Mouse (Mus musculus) megakaryocyte, embryonic 14.5 days (primary cell): Measurements from ENCODE around the gene Ndel1. TPM values are rescaled to one million over a fixed set of nuclear protein-coding genes. Genes with fewer than 3 reads are reported as not detected.

Experiments
- H3K27me3 ChIP-seq: replicated peaks from 2 replicates; pipeline ENCODE3; 2012; ENCODE audit warnings: inconsistent platforms
- H3K36me3 ChIP-seq: replicated peaks from 2 replicates; pipeline ENCODE3; 2012; ENCODE audit warnings: low read length, inconsistent platforms, mixed read lengths
- H3K4me1 ChIP-seq: 2 replicates; pipeline ENCODE4 v1.6.1; 2012; ENCODE audit warnings: inconsistent platforms
- H3K4me3 ChIP-seq: replicated peaks from 2 replicates; pipeline ENCODE3; 2012; ENCODE audit warnings: moderate library complexity, mild to moderate bottlenecking, inconsistent platforms
- H3K9me3 ChIP-seq: 2 replicates; pipeline ENCODE4 v1.6.1; 2012; ENCODE audit warnings: inconsistent platforms
- FLI1 ChIP-seq: IDR thresholded peaks from 2 replicates; pipeline ENCODE4 v1.6.1; 2012; ENCODE audit warnings: low read length, inconsistent platforms, mixed read lengths
- GATA1 ChIP-seq: IDR thresholded peaks from 3 replicates; pipeline ENCODE4 v1.6.1; 2012; ENCODE audit warnings: mixed read lengths, low read length, inconsistent platforms, borderline replicate concordance
- polyA plus RNA-seq: library from polyadenylated mRNA; stranded (reverse); fragments of >175 nt; gene quantifications from 2 replicates; pipeline ENCODE4 v1.2.3, GENCODE M21; 2012; ENCODE audit warnings: low replicate concordance; ENCODE audit not compliant: insufficient read depth

The Ndel1 gene
- polyA plus RNA-seq, 1 experiment = 38.9 TPM

GRCm38 (mm10) chr11:68882107-68882506 lies 10.4 kb upstream of the Ndel1 start:
- peaks cover 9% of the 10 kb centered on the region for H3K4me1 ChIP-seq
- TF ChIP-seq FLI1 (no peak), GATA1 (no peak)
- no peak overlapping the region for H3K4me3 ChIP-seq

GRCm38 (mm10) chr11:68878811-68879210 lies 7.2 kb upstream of the Ndel1 start:
- H3K4me3 ChIP-seq = no peak overlapping the region
- peaks cover 16% of the 10 kb centered on the region for H3K27me3 ChIP-seq
- H3K36me3 ChIP-seq = no peaks in the 10 kb centered on the region
- H3K9me3 ChIP-seq = no peaks in the 10 kb centered on the region
- TF ChIP-seq FLI1 = no peak
- no peak for TF ChIP-seq GATA1
- H3K4me1 ChIP-seq = peaks cover 6% of the 10 kb centered on the region

More at GRCm38 (mm10) chr11:68882107-68882506, 10.4 kb upstream of the Ndel1 start:
- no peaks in the 10 kb centered on the region for H3K36me3 ChIP-seq
- no peaks in the 10 kb centered on the region for H3K9me3 ChIP-seq
- H3K27me3 ChIP-seq = peaks cover 19% of the 10 kb centered on the region

GRCm38 (mm10) chr11:68874841-68875240 lies 3.2 kb upstream of the Ndel1 start:
- no peaks in the 10 kb centered on the region for H3K36me3 ChIP-seq
- H3K4me1 ChIP-seq = peaks cover 27% of the 10 kb centered on the region
- no peak for TF ChIP-seq FLI1
- no peak for TF ChIP-seq GATA1
- peaks cover 21% of the 10 kb centered on the region for H3K27me3 ChIP-seq
- no peaks in the 10 kb centered on the region for H3K9me3 ChIP-seq
- no peak overlapping the region for H3K4me3 ChIP-seq

GRCm38 (mm10) chr11:68871277-68871676 lies 381 bp downstream of the Ndel1 start:
- Histone ChIP-seq H3K36me3 (no peaks in the 10 kb centered on the region), H3K4me3 (peak overlapping the region; percentile 29), H3K9me3 (no peaks in the 10 kb centered on the region), H3K4me1 (peaks cover 31% of the 10 kb centered on the region), H3K27me3 (peaks cover 27% of the 10 kb centered on the region)
- TF ChIP-seq GATA1 = no peak
- TF ChIP-seq FLI1 = no peak

GRCm38 (mm10) chr11:68864544-68865189 lies 7.0 kb downstream of the Ndel1 start:
- Histone ChIP-seq H3K36me3 (no peaks in the 10 kb centered on the region), H3K4me1 (peaks cover 47% of the 10 kb centered on the region), H3K4me3 (peak overlapping the region; percentile 73), H3K9me3 (no peaks in the 10 kb centered on the region), H3K27me3 (peaks cover 9% of the 10 kb centered on the region)
- TF ChIP-seq GATA1 (no peak), FLI1 (no peak)

GRCm38 (mm10) chr11:68863631-68864091 lies 8.0 kb downstream of the Ndel1 start:
- TF ChIP-seq FLI1 (no peak), GATA1 (no peak)
- no peaks in the 10 kb centered on the region for H3K9me3 ChIP-seq
- H3K36me3 ChIP-seq = no peaks in the 10 kb centered on the region
- H3K27me3 ChIP-seq = peaks cover 5% of the 10 kb centered on the region
- H3K4me3 ChIP-seq = peak overlapping the region; percentile 73
- peaks cover 52% of the 10 kb centered on the region for H3K4me1 ChIP-seq

- no peaks in the 10 kb centered on the region for H3K9me3 ChIP-seq
- H3K27me3 ChIP-seq = peaks cover 4% of the 10 kb centered on the region
- H3K4me3 ChIP-seq = no peak overlapping the region
- TF ChIP-seq GATA1 = no peak
- TF ChIP-seq FLI1 = no peak
- H3K4me1 ChIP-seq = peaks cover 63% of the 10 kb centered on the region
- no peaks in the 10 kb centered on the region for H3K36me3 ChIP-seq
Measured at GRCm38 (mm10) chr11:68862260-68862659, 9.4 kb downstream of the Ndel1 start.

- H3K27me3 ChIP-seq = no peaks in the 10 kb centered on the region
- no peak for TF ChIP-seq GATA1
- no peak for TF ChIP-seq FLI1
- H3K9me3 ChIP-seq = no peaks in the 10 kb centered on the region
- H3K4me1 ChIP-seq = peaks cover 67% of the 10 kb centered on the region
- H3K4me3 ChIP-seq = no peak overlapping the region
- H3K36me3 ChIP-seq = no peaks in the 10 kb centered on the region
Measured at GRCm38 (mm10) chr11:68859943-68860593, 11.6 kb downstream of the Ndel1 start.

GRCm38 (mm10) chr11:68857329-68857728 lies 14.3 kb downstream of the Ndel1 start:
- H3K4me1 ChIP-seq = peaks cover 59% of the 10 kb centered on the region
- no peaks in the 10 kb centered on the region for H3K9me3 ChIP-seq
- TF ChIP-seq GATA1 = no peak
- TF ChIP-seq FLI1 = no peak
- H3K4me3 ChIP-seq = no peak overlapping the region
- no peaks in the 10 kb centered on the region for H3K27me3 ChIP-seq
- no peaks in the 10 kb centered on the region for H3K36me3 ChIP-seq

GRCm38 (mm10) chr11:68854621-68855020 lies 17.0 kb downstream of the Ndel1 start:
- H3K36me3 ChIP-seq = no peaks in the 10 kb centered on the region
- no peaks in the 10 kb centered on the region for H3K9me3 ChIP-seq
- TF ChIP-seq FLI1 (no peak), GATA1 (no peak)
- H3K4me1 ChIP-seq = peaks cover 72% of the 10 kb centered on the region
- no peak overlapping the region for H3K4me3 ChIP-seq
- no peaks in the 10 kb centered on the region for H3K27me3 ChIP-seq
